Mouse (Mus musculus): ENCODE data around the gene Pop5. TPM values are rescaled to one million over a fixed set of nuclear protein-coding genes. Genes with fewer than 3 reads are reported as not detected.

The Pop5 gene
- 76.1 and 79.9 TPM in 2 replicates for polyA plus RNA-seq (2011; ENCODE audit: insufficient read depth, insufficient read length, low read depth, missing spikeins)

DNA sequence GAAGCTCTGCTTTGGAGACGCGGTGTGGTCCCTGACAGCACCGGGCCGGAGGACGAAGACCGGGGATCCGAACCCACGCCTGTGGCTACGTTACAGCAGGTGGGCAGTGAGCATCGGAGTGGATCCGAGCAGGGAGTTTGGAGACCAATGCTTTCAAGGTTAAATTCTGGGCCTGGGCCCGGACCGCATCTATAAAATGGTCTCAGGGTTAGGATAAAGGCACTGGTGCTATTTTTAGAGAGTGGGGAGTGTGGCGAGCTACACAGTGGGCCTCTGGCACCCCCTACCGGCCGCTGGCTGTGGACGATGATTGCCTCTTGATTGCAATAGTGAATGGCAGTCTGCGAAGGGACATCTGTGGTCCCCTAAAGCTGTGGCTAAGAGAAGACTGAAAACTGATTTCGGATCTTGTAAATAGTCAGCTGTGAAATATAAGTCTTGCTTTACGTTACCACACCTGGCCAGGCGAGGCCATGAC, at the start of gene Pop5:
Gene Pop5, plus strand, starts transcription at position 51 of the 478 bp plus-strand sequence.
- Histone ChIP-seq H3K4me3 (ENCODE audit: low read depth, low read length) (peak within 1 kb of the TSS; percentile 62), H3K4me1 (ENCODE audit: control insufficient read depth, insufficient read depth, low read length) (peaks cover 2% of the 10 kb centered on the region), H3K36me3 (ENCODE audit: control insufficient read depth, insufficient read depth, low read length, poor library complexity, severe bottlenecking) (peaks cover 12% of the 10 kb centered on the region), H3K27ac (ENCODE audit: insufficient read depth, low read length) (no peak within 1 kb of the TSS), H3K9ac (ENCODE audit: low read depth, poor library complexity, severe bottlenecking) (peak within 1 kb of the TSS; percentile 57), H3K9me3 (replicated peaks; ENCODE audit: control insufficient read depth, insufficient read depth, low read length, poor library complexity, severe bottlenecking) (no peaks in the 10 kb centered on the region), H3K27me3 (ENCODE audit: control insufficient read depth, insufficient read depth, low read length, poor library complexity, severe bottlenecking) (no peaks in the 10 kb centered on the region)
- TF ChIP-seq CTCF (IDR thresholded peaks at IDR 0.05; ENCODE audit: low read depth, low read length) (peak; percentile 93), EP300 (IDR thresholded peaks at IDR 0.05; ENCODE audit: insufficient read depth, low read depth, low read length) (no peak)

DNA sequence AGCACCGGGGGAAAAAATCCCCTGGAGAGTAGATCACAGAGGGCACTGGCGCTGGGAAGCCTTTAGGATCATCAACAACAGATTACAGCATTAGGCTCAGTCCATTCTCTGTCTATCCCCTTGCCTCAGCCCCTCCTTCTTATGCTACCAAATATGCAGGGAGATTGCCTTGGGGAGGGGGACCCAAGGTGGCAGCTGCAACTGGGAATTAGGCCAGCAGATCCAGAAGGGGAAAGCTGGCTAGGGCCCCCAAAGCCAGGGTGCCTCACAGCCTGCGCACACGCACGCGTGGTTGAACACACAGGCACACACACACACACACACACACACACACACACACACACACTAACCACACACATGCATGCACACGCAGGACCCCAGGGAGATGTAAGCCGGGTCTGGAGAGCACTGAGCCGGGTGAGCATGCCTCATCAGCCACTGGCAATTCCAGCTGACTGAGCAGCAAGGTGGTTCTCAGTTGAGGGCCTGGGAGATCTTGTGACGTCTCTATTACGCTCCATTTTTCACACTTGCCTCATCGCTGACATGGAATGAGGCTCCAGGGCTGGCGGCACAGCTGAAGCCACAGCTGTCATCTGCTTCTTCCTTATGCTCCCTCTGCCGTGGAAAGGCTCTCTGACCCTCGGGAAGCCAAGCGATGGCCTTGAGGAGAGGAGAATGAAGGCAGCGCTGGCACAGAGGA, 49.1 kb upstream of the Pop5 start:
- H3K4me3 ChIP-seq (ENCODE audit: low read depth, low read length): peak overlapping the region; percentile 40
- H3K4me1 ChIP-seq (ENCODE audit: control insufficient read depth, insufficient read depth, low read length): no peaks in the 10 kb centered on the region
- peak overlapping the region; percentile 68 for H3K9ac ChIP-seq (ENCODE audit: low read depth, poor library complexity, severe bottlenecking)
- no peaks in the 10 kb centered on the region for H3K36me3 ChIP-seq (ENCODE audit: control insufficient read depth, insufficient read depth, low read length, poor library complexity, severe bottlenecking)
- H3K27me3 ChIP-seq (ENCODE audit: control insufficient read depth, insufficient read depth, low read length, poor library complexity, severe bottlenecking): no peaks in the 10 kb centered on the region
- H3K27ac ChIP-seq (ENCODE audit: insufficient read depth, low read length): peak overlapping the region; percentile 19; the same call in 1 of the 2 replicates
- H3K9me3 ChIP-seq (replicated peaks; ENCODE audit: control insufficient read depth, insufficient read depth, low read length, poor library complexity, severe bottlenecking): no peaks in the 10 kb centered on the region
- no peak for TF ChIP-seq EP300 (IDR thresholded peaks at IDR 0.05; ENCODE audit: insufficient read depth, low read depth, low read length)
- no peak for TF ChIP-seq CTCF (IDR thresholded peaks at IDR 0.05; ENCODE audit: low read depth, low read length)
- TF ChIP-seq POLR2A (IDR thresholded peaks at IDR 0.05; ENCODE audit: insufficient read depth, low read length): no peak

DNA sequence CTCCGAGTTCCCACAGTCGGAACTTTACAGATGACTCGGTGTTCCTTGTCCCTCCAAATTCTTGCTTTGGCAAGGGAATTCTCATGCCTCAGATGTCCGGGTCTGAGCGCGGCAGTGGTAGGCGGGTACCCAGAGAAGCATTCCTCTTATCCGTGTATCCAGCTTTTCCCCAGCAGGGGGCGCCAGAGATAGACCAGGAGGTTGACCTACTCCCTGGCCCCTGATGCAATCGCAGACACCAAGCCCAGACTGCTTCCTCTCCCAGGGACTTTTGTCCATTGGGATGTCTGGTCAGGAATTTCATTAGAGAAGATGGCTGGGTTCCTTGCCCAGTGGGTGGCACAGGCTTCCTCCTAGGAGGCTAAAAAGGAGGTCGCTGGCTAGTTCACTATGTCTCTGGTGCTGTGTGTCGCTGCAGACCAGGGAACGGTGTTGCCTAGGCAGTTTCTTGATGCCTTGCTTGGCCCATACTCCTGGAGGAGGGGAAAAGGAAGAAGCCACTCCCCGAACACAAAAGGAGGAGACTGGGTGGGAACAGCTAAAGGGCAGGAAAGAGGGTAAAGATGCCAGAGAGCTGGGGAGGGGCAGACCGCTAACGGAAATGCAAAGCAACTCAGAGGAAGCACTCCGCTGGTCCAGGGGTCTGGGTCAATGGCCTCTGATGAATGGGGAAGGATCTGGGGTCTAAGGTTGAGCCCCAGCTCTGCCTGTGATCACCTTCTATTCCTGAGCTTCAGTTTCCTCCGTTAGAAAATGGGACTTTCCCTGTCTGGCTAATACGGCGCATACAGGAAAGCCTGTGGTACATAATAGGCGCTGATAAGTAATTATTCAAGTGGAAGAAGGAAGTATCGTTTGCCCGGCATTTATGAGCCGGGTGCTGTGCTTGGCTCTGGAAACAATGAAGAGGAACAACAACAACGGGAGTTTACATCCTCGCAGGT, 48.2 kb upstream of the Pop5 start:
- H3K4me3 ChIP-seq (ENCODE audit: low read depth, low read length): peak overlapping the region; percentile 43
- no peaks in the 10 kb centered on the region for H3K36me3 ChIP-seq (ENCODE audit: control insufficient read depth, insufficient read depth, low read length, poor library complexity, severe bottlenecking)
- no peaks in the 10 kb centered on the region for H3K9me3 ChIP-seq (replicated peaks; ENCODE audit: control insufficient read depth, insufficient read depth, low read length, poor library complexity, severe bottlenecking)
- peak overlapping the region; percentile 85 for H3K27ac ChIP-seq (ENCODE audit: insufficient read depth, low read length)
- peak overlapping the region; percentile 68 for H3K9ac ChIP-seq (ENCODE audit: low read depth, poor library complexity, severe bottlenecking)
- no peaks in the 10 kb centered on the region for H3K4me1 ChIP-seq (ENCODE audit: control insufficient read depth, insufficient read depth, low read length)
- H3K27me3 ChIP-seq (ENCODE audit: control insufficient read depth, insufficient read depth, low read length, poor library complexity, severe bottlenecking): no peaks in the 10 kb centered on the region; the same call in 1 of the 2 replicates
- TF ChIP-seq CTCF (IDR thresholded peaks at IDR 0.05; ENCODE audit: low read depth, low read length) (peak; percentile 82), EP300 (IDR thresholded peaks at IDR 0.05; ENCODE audit: insufficient read depth, low read depth, low read length) (peak; percentile 66; the same call in 1 of the 2 replicates), POLR2A (IDR thresholded peaks at IDR 0.05; ENCODE audit: insufficient read depth, low read length) (no peak)

DNA sequence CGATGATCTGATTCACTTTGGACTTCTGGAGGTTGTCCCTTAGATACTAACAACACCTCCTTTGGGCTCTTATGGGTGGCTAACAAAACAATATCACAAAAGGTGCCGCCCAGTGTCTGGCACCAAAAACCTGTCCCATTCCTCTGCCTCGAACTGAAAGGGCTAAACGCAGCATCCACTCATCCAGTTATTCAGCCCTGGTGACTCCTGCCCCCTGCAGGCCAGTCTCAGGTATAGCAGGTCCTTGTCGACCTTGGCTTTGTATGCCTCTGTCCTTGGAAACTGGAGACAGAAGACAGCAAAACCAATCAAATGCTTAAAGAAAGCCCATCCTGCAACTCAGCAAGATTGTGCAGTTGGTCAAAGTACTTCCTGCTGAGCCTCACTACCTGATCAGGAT, 46.8 kb upstream of the Pop5 start:
- Histone ChIP-seq H3K4me3 (ENCODE audit: low read depth, low read length) (no peak overlapping the region), H3K27me3 (ENCODE audit: control insufficient read depth, insufficient read depth, low read length, poor library complexity, severe bottlenecking) (peaks cover 2% of the 10 kb centered on the region), H3K9ac (ENCODE audit: low read depth, poor library complexity, severe bottlenecking) (no peak overlapping the region), H3K27ac (ENCODE audit: insufficient read depth, low read length) (no peak overlapping the region), H3K9me3 (replicated peaks; ENCODE audit: control insufficient read depth, insufficient read depth, low read length, poor library complexity, severe bottlenecking) (no peaks in the 10 kb centered on the region), H3K36me3 (ENCODE audit: control insufficient read depth, insufficient read depth, low read length, poor library complexity, severe bottlenecking) (no peaks in the 10 kb centered on the region), H3K4me1 (ENCODE audit: control insufficient read depth, insufficient read depth, low read length) (no peaks in the 10 kb centered on the region)
- peak; percentile 99 for TF ChIP-seq CTCF (IDR thresholded peaks at IDR 0.05; ENCODE audit: low read depth, low read length)
- TF ChIP-seq POLR2A (IDR thresholded peaks at IDR 0.05; ENCODE audit: insufficient read depth, low read length): no peak
- TF ChIP-seq EP300 (IDR thresholded peaks at IDR 0.05; ENCODE audit: insufficient read depth, low read depth, low read length): peak; percentile 67; the same call in 1 of the 2 replicates

DNA sequence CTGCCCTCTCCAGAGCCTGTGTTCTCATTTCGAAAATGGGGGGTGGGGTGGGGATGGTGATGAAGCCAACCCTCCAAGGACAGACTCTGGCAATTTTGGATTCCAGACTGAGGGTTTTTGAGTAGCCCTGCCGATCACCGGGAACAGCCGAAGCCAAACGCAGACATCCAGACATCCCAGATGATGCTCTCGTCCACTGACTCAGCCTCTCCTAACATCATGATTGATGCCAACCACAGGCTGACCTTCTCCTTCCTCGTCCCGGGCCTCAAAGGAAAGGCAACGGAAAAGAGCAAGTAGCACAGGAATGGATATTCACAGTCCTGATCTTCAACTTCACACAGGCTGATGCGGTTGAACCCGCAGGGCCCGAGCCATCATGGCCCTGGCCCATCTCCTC, 45.6 kb upstream of the Pop5 start:
- Histone ChIP-seq H3K9ac (ENCODE audit: low read depth, poor library complexity, severe bottlenecking) (no peak overlapping the region), H3K9me3 (replicated peaks; ENCODE audit: control insufficient read depth, insufficient read depth, low read length, poor library complexity, severe bottlenecking) (no peaks in the 10 kb centered on the region), H3K36me3 (ENCODE audit: control insufficient read depth, insufficient read depth, low read length, poor library complexity, severe bottlenecking) (no peaks in the 10 kb centered on the region), H3K27ac (ENCODE audit: insufficient read depth, low read length) (no peak overlapping the region), H3K27me3 (ENCODE audit: control insufficient read depth, insufficient read depth, low read length, poor library complexity, severe bottlenecking) (peaks cover 2% of the 10 kb centered on the region), H3K4me1 (ENCODE audit: control insufficient read depth, insufficient read depth, low read length) (no peaks in the 10 kb centered on the region), H3K4me3 (ENCODE audit: low read depth, low read length) (no peak overlapping the region)
- TF ChIP-seq CTCF (IDR thresholded peaks at IDR 0.05; ENCODE audit: low read depth, low read length) (no peak), POLR2A (IDR thresholded peaks at IDR 0.05; ENCODE audit: insufficient read depth, low read length) (no peak), EP300 (IDR thresholded peaks at IDR 0.05; ENCODE audit: insufficient read depth, low read depth, low read length) (no peak)

Measured in ES-Bruce4 (cell line).